Mouse (Mus musculus) activated CD4-positive, CD25-positive, alpha-beta regulatory T cell, adult 4 months (primary cell): ENCODE measurements around the gene Scube2. TPM values are rescaled to one million over a fixed set of nuclear protein-coding genes. Genes with fewer than 3 reads are reported as not detected.

Source experiments
- ATAC-seq: one replicate; pipeline ENCODE4 v1.8.0; 2017
- polyA plus RNA-seq, 2 experiments: library from polyadenylated mRNA; unstranded; fragments of 100-300 nt; shearing (Covaris generic); gene quantifications; one replicate each; pipeline ENCODE4 v1.2.1; 2017

Gene Scube2
- polyA plus RNA-seq, 2 experiments from 2014 or later: 0.09 TPM; not detected in 1

DNA sequence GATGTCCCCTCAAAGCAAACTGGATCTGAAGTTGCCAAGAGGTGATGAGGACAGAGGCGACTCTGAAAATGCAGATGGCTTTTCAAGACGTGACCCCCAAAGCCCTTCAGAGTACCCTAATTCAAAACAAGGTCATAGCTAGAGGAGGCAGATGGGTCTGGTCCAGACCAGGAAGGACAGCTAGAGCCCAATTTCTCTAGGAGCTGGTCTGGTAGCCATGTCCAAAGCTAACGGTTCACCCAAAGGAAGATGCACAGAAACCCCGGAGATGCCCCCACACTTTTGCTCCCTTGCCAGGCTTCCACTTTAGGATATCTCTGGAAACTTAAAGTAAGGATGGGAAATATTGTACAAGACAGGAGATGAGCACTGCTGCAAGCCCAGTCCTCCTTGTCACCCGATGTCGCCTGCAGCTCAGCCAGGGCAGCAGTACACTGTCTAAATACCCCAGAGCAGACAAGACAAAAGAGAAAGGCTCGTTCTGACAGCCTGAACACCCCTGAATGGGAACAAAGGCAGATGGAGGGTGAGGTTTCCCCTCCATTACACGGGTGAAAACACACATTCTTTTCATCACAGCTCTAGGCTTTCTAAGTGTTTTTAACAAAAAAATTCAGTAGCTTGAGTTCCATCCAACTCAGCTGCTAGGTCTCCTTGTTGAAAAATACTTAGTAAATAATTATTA lies 15.6 kb downstream of the Scube2 start:
- no peak for ATAC-seq

DNA sequence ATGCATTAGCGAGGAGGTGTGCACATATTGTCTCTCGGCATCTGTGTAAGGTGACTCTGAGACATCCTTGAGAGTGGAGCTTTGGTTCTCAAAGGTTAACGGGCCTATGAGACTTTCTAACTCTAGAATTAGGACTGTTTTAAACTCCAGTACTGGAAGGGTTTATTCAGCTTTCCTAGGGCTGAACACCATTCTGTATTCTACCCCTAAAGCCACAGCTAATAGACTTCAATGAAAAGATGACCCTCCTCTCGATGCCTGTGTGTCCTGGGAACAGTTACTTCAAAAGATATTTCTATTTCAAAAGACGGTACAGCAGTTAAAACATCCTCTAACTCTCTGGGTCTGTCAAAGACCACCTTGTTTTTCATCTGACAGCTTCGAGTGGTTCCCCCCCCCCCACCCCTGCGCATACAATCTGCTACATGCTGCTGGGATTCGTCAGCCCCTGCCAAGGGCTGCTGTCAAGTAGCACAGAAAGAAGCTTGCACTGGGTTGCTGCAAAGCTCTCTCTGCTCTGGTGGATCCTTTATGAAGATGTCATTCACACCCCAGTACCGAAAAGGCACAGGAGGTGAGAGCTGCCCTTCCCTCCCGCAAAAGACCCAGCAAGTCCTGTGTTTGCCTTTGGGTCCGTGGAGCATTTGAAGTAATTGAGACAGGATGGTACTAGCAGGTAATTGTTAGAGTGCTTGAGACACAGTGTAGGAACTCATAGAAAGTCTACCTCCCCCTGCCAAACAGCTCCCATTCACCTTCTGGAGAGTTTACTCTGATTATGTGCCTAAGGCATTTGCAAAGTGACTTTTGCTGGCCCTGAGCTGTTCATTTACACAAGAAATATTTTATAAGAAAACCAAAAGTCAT lies 16.4 kb downstream of the Scube2 start:
- no peak for ATAC-seq

DNA sequence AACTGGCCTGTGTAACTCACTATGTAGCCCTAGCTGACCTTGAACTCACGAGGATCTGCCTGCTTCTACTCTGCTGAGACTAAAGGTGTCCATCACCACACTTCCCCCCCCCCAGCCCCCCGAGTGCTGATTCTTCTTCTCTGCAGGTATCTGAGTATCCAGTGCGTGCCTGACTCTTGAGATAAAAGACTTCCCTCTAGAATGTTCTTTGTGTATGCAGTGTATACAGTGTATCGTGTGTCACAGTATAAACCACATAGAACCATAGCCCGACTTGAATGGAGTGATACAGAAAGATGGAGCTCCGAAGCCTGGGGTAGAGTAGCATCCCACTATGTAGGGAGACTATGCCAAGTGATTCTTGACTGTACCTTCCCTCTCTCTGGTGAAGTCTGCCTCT lies 21.4 kb downstream of the Scube2 start:
- ATAC-seq: no peak

DNA sequence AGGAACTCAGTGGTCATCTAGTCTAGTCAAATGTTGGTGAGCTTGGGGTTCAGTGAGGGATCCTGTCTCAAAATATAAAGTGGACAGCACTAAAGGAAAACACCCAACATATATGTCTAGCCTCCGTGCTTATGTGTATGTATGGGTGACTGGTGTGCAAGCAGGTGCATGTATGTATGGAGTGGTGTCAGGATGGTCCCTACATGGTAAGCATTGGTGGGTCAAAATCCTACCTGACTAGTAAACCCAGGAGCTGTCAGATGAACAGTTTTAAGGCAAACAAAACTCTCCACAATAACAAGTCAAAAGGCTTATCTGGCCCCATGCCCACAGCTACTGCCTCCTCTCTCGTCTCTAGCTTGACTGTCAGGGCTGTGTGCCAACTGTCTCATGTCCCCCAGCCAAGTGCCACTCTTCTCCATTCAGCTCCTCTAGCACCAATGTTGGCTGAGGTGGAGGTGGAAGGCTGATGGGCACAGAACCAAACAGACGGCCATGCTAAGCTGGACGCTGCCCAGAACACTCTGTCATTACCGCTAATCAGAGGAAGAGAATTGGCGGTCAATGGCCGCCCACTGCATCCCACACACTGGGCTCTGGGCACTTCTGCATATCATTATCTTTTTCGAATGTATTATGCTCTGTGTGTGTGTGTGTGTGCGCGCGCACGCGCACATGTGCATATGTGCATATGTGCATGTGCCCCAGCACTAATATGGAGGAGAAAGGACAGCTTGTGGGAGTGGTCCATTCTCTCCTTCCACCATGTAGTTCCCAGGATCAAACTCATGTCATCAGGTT lies 23.7 kb downstream of the Scube2 start:
- ATAC-seq: no peak

DNA sequence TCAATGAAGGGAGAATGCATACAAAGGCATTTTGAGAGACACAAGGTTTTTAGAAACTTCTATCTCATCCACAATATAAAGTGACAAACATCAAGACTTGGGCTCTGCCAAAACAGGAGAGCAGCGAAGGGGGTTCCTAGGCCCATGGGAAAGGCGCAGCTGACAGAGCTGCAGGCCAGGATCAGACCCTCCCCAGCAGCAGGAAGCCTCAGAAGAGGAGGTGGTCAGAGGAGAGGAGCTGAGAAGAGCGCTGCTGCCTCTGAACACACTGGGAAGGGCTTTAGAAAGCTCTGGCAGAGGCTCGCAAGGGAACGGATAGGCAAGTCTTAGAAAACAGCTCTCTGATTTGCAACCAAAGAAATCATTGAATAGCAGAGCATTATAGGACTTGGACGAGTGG lies 24.4 kb downstream of the Scube2 start:
- no peak for ATAC-seq

DNA sequence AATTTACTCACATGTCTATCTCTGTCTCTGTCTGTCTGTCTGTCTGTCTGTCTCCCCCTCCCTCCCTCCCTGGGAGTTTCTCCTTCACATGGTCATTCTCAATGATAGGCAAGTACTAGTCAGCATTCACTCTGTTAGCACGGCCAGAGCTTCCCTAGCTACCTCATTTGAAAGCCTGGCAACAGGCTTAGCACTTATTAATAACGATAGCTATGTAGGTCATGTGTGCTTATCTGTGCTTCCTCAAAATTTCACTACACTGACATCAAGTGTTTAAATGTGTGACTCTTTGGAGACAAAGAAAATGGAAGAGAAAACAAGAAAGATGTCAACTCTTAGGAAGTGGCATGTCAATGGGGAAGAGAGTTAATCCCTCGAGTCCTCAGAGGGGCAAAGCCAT lies 26.9 kb downstream of the Scube2 start:
- ATAC-seq: no peak

DNA sequence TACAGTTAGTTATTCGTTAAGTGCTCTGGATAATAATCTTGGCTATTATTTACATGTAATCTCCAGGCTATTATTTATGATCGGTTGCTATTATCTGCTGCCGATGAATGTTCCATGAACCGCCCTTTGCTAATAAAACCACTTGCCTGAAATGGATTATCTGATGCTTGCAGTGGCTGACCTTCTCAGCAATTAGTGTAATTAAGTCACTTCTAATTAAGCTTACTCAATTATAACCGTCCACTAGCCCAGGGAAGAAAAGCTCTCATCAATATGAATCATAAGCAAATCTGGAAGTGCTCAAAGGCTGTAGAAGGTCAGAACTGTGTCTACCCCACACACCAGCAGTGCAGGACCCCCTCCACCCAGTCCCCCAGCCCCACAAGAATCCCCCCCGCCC lies 27.8 kb downstream of the Scube2 start:
- ATAC-seq: no peak

DNA sequence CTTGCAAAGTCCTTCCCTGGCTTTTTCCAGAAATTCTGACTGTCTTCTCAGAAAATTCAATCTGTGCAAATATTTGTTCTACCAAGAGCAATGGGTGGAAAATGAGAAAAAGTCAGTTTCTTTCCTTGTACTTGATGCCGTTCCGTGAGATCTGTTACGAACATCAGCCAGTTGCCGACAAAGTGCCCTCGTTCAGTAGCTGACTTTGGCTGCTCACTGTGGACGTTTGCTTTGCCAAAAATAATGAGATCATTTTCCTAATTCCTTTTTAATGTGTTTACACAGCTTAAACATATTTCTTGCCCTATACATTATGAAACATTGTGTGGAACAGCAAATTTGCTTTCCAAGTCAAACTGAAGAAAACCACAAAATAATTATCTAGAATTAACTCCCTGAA lies 30.6 kb downstream of the Scube2 start:
- ATAC-seq: no peak

DNA sequence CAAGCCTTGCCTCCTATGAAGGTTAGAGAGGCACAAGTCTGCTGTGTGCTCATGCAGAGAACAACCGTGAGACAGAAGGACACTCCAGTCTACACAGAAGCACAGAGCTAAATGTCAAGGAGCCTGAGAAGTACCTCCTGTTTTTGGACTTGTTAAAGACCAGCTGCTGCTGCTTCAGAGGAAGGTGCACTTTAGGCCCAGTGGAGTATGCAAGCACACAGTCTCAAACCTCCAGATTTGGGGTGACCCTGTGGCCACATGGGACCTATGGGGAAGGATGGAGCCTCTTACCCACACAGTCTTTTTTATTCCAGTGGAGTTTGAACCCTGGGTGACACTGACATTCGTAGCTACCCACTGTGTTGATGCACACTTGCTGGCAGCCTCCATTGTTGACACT lies 34.1 kb downstream of the Scube2 start:
- ATAC-seq: no peak

DNA sequence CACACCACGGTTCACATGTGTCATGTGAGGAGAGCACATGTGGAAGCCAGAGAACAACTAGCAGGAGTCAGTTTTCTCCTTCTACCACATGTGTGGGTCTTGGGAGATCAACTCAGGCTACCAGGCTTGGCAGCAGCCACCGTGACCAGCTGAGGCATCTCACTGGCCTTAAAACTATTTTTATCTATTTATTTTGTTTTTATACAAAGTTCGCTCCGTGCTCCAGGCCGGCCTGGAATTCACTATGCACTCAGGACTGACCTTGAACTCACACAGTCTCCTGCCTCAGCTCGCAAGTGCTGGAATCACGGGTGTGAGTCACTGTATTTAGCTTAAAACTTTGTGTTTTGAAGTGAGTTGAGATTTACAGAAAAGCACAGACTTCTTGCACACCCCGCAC lies 38.6 kb downstream of the Scube2 start:
- no peak for ATAC-seq

DNA sequence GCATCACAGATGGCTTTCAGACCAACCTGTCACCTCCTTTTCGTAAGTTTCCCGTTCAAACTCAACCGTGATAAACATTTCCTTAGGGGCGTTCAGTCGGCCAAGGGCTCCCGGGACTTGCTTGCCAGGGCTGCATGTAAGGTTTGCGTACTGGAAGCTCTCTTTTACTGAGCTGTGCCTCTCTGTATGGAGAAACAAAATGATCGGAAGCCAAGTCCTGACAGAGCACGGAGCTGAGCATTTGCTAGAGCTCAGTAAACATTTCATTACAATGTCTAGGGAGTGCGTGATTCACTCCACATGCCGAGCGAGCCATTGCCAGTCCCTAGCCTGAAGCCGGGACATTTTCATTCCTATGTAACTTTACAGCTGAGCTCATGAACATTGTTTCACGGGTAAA lies 40.2 kb downstream of the Scube2 start:
- ATAC-seq: no peak

DNA sequence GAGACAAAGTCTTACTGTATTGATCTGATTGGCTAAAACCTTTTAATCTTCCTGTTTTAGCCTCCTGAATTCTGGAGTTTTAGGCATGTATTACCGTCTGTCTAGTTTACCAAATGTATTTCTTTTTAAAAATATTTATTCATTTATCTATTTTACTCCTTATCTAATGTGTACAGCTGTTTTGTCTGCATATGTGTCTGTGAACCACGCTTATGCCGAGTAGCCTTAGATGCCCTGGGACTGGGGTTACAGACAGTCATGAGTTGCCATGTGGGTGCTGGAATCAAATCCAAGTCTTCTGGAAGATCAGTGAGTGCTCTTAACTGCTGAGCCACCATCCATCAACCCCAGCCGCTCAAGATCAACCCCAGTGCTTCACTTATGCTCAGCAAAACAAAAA lies 46.9 kb downstream of the Scube2 start:
- no peak for ATAC-seq

DNA sequence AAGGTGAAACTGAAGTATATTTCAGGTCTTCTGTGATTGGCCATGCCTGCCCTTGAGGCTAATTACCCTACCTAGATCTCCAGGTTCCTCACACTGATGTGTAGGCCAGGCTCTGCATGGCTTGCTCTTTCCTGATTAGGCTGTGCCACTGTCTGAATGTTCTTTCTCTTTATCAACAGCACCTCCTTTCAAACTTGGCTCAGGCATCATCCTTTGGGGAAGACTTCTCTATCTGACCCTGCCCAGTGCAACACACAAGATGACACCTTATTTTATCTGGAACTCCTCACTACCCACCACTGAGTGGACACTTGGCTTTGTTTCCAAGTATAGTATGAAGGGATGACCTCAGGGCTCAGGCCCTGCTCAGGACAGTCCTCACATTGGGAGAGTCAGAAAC lies 47.5 kb downstream of the Scube2 start:
- no peak for ATAC-seq

DNA sequence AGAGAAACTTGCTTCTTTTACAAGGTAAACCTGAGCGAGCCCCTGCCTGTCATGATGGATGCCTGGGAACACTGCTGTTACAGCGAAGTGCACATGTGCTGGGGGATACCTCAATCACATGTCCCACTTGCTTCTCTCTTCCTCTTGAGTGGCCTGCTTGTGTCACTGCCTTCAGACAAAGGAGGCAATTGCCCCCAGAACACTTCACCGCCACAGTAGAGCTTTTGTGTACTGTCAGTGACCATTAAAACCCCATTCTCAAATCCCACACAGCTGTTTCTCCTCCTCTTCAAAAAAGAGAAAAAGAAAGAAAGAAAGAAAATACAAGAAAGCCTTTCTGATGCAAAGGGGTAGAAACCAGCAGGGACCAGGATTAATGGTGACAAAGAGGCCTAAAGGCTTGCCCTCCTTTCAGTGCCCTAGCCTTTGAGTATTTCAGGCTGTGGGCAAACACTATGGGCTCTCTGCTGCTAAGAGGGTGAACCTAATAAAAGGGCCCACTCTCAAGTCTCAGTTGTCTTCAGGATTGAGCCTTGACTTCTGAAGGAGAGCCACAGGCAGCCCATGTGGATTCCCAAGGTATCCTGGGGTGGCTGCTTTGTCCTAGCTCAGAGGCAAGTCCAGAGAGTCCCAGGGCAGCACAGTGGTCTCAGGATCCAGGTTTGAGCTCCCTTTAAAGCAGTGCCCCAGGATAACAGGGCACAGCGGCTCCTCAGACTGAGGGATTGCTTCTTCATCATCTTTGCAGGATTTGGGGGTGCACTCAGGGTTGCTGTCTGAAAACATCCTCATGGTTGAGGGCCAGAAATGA lies 51.9 kb downstream of the Scube2 start:
- no peak for ATAC-seq

DNA sequence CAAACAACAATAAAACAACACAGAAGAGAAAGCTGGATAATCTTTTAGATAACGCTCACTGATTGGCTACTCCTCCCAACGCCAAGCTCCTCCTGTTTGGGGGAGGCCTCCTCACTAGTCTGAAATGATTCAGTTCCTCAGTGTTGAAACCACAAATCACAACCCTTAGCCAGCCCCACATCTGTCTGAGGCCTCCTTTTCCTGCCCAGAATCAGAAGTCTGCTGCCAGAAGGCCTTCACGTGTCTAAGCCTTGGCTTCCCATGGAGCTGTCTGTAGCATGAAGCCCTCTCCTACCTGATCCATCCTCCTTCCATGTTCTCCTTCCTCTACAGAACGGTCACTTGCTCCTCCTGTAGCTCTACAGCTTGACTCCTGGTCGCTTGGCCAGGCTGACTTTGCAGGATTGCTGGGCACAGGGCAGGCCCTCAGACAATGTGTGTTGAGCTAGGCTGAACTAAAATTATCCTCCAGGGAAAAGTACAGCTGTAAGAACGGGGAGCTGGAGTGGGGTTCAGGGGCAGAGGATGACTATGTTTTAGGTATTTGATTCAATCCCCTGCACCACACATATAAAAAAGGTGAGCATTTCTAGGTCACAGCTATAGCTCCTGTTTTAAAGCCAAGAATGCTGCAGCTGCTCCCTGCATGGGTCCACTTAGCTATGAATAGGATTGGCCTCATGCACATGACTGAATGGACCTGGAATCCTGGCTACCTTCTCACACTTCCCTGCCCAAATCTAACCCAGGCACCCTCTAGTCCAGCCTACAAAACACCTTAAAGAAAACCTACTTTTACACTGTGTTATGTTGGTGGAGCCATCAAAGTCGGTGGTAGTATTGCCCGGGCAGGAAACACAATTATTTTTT lies 57.6 kb downstream of the Scube2 start:
- no peak for ATAC-seq

DNA sequence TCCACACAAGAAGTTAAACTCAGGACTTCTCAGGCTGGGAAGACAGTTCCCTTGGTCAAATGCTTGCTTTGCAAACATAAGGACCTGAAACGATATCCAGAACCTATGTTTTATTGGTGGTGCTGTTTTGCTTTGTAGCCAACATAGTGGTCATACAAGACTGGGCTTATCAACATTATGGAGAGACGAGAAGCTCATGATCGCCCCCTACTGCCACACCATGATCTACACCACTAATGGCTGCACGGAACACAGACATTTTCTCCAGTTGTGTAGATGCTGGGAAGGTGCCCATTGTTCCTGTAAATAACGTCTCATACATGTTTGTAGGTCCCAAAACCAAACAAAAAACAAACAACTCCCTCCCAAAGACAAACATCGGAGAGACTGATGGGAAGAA lies 60.6 kb downstream of the Scube2 start:
- no peak for ATAC-seq

DNA sequence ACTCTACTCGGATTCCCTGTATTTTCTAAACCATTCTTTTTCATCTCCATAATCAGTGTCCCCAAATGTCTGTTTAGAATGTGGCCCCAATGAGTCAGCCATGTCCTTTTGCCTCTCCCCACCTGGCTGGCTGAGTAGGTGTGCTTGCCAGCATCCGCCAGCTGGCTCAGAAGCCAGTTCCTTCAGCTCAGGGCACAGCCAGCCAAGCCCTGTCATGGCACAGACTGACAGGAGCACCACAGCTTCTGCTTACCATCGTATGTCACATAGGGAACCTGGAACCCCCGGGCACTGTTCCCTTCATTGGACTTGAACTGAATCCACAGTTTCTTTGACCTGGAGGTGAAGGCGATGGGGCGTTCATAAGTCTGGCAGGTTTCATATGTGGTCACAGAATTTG lies 61.1 kb downstream of the Scube2 start:
- ATAC-seq: no peak

DNA sequence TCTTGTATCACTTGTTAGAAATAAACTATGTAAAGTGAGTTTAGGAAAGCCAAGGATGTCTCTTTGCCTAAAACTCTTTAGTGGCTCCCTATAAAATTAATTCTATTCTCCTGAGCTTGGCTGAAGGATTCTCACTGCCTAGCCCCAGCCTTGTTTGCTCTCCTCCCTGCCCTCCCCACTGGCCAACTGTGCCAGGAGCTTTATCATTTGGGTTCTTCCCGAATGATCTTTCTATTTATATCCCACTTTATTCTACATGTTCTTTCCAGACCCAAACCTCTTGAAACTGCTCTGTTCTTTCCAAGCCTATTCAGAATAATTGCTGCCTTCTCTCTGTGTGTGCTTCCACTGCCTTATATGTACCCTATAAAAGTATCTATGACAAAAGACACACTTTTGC lies 62.0 kb downstream of the Scube2 start:
- no peak for ATAC-seq

DNA sequence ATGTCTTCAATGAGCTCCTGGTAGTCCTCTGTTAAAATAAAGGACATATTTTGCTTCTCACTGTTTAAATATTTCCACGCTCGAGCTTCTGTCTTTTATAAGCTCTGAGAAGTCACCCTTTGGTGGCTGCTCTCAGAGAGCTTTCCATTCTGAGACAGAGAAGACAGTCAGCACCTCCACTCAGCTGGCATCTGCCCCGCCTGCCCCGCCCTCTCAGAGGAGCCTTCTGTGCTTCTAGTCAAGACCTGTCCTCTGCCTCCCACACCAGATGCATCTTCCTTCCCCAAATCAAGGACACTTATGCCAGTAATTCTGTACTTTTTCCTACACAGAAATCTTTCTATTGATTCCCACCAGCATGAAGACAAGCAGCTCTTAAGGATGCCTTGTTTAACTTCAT lies 64.9 kb downstream of the Scube2 start:
- ATAC-seq: no peak

DNA sequence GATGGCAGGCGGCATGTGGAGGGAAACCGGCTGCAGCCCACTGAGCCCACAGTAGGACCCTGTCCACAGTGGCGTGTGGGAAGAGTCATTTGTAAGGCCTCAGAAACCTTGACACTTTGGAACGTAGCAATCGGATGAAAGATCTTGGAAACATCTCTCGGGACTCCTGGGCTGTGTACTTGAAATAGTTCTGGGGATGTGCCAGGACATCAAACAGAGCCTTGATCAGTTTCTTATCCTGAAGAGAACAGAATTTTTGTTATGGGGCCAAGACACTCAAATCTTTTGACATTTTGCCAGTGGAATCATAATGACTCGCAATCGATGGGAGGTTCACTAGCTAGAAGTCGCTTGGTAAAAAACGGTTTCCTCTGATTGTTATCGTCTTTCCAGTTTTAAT lies 66.3 kb downstream of the Scube2 start:
- no peak for ATAC-seq

DNA sequence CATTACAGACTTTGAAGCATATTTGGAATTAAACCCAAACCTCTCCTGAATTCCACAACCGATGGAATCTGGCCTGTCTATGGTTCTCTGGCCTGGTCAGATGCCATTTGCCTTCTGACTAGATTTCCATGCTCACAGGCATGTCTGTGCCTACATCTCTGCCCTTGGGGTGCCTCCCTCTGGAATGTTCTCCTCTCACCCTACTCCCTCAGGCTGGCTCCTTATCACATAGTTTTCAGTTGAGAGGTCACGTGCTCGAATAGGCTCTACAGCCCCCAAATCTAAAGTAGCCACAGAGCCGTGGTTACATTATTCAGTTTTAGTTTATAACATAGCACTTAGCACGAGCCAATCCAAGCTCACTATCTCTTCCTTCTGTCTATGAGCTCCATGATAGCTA lies 69.9 kb downstream of the Scube2 start:
- no peak for ATAC-seq

DNA sequence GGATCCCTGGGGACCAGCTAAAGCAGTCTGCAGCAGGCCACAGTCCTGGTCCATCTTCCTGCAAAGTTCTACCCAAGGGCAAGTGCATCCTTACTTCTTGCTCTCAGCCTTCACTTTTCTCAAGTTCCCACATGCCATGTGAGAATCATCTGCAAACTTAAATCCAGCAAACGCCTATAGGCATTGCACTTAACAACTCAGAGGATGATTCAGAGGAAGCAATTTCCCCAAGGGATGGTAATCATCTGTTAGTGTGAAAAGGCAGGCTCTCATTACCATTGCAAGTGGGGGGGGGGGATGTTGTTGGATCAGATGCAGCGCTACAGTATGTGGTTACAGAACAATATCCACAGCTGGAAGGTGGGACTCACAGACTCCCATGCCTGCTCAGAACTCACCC lies 70.9 kb downstream of the Scube2 start:
- no peak for ATAC-seq
